Comparison of ENCODE assay signal across 13 mouse cellular contexts in genomic region chr3:58783602-58784218, GRCm38 (mm10). TPM values are rescaled to one million over a fixed set of nuclear protein-coding genes. Genes with fewer than 3 reads are reported as not detected.
DNase-seq lines count a peak whose midpoint lies in the region; ATAC-seq lines count a peak whose summit lies in the region.
"Had no signal": no experiment of that assay in that cellular context is flagged by ENCODE, and none has a peak within 500 bp of the region (broad histone marks: within the 10 kb centered on the region; RNA-seq: fewer than 3 reads in every experiment).

No protein-coding gene starts in this region.

- no peak for DNase-seq in embryonic facial prominence, embryonic 10.5 days (ENCODE audit: low spot score)
- no peak for DNase-seq in limb, embryonic 11.5 days (ENCODE audit: low spot score)
- no peak for DNase-seq in limb, embryonic 10.5 days (ENCODE audit: low spot score)
- DNase-seq in left cerebral cortex, postnatal 14 days (ENCODE audit: low spot score in 2 of 2) = no peak
- no peak for DNase-seq in left cerebral cortex, adult 9 months (ENCODE audit: low spot score in 2 of 2)
- DNase-seq: heart, adult 2 months had no signal

- H3K4me2 ChIP-seq in embryonic facial prominence, embryonic 12.5 days (replicated peaks) = no peak overlapping the region
- no peak overlapping the region for H3K4me2 ChIP-seq in limb, embryonic 11.5 days (ENCODE audit: low read depth, severe bottlenecking)
- no peak overlapping the region for H3K4me2 ChIP-seq in intestine, embryonic 16.5 days (ENCODE audit: low read depth, low read length)
- no peak overlapping the region for H3K4me2 ChIP-seq in midbrain, embryonic 15.5 days
- H3K4me2 ChIP-seq: limb, embryonic 12.5 days had no signal

- H3K4me3 ChIP-seq in embryonic facial prominence, embryonic 12.5 days = no peak overlapping the region
- H3K4me3 ChIP-seq in embryonic facial prominence, embryonic 10.5 days = no peak overlapping the region
- H3K4me3 ChIP-seq in limb, embryonic 11.5 days (ENCODE audit: low read depth, low read length) = no peak overlapping the region
- no peak overlapping the region for H3K4me3 ChIP-seq in limb, embryonic 10.5 days
- no peak overlapping the region for H3K4me3 ChIP-seq in intestine, embryonic 16.5 days (ENCODE audit: low read length)
- no peak overlapping the region for H3K4me3 ChIP-seq in midbrain, embryonic 15.5 days
- H3K4me3 ChIP-seq: heart, adult 2 months; limb, embryonic 12.5 days had no signal

- peak; percentile 52; the same call in 1 of the 2 replicates for ATAC-seq in embryonic facial prominence, embryonic 12.5 days (ENCODE audit: insufficient number of reproducible peaks, insufficient read depth, low FRiP score, low TSS enrichment)
- 0 out of 2 replicates have a peak, but pooled peaks have one; percentile 26 for ATAC-seq in limb, embryonic 11.5 days (ENCODE audit: insufficient number of reproducible peaks, low FRiP score, low TSS enrichment, low read depth)
- ATAC-seq in intestine, embryonic 16.5 days = 0 out of 2 replicates have a peak, but pooled peaks have one; percentile 26
- peak; percentile 55 for ATAC-seq in midbrain, embryonic 15.5 days (replicated peaks)
- ATAC-seq: Patski had no signal

- H3K9me3 ChIP-seq in embryonic facial prominence, embryonic 12.5 days = no peaks in the 10 kb centered on the region
- 0 out of 2 replicates have a peak, but pooled peaks cover 2% of the 10 kb centered on the region for H3K9me3 ChIP-seq in embryonic facial prominence, embryonic 10.5 days
- no peaks in the 10 kb centered on the region for H3K9me3 ChIP-seq in limb, embryonic 11.5 days (ENCODE audit: control insufficient read depth, low read length)
- H3K9me3 ChIP-seq in limb, embryonic 10.5 days (replicated peaks) = no peaks in the 10 kb centered on the region
- no peaks in the 10 kb centered on the region for H3K9me3 ChIP-seq in intestine, embryonic 16.5 days (ENCODE audit: control insufficient read depth, low read length)
- no peaks in the 10 kb centered on the region for H3K9me3 ChIP-seq in midbrain, embryonic 15.5 days

- no peaks in the 10 kb centered on the region for H3K27me3 ChIP-seq in embryonic facial prominence, embryonic 12.5 days
- H3K27me3 ChIP-seq in embryonic facial prominence, embryonic 10.5 days (replicated peaks; ENCODE audit: low read depth, poor library complexity, severe bottlenecking) = 0 out of 2 replicates have a peak, but pooled peaks cover 4% of the 10 kb centered on the region
- no peaks in the 10 kb centered on the region for H3K27me3 ChIP-seq in limb, embryonic 11.5 days (ENCODE audit: control insufficient read depth, insufficient read depth, low read length)
- H3K27me3 ChIP-seq in limb, embryonic 10.5 days (ENCODE audit: low read depth, poor library complexity, severe bottlenecking) = no peaks in the 10 kb centered on the region
- no peaks in the 10 kb centered on the region for H3K27me3 ChIP-seq in intestine, embryonic 16.5 days (replicated peaks; ENCODE audit: control insufficient read depth, insufficient read depth, low read length)
- H3K27me3 ChIP-seq in midbrain, embryonic 15.5 days (replicated peaks) = no peaks in the 10 kb centered on the region
- H3K27me3 ChIP-seq: limb, embryonic 12.5 days; Patski had no signal

- no peak overlapping the region for H3K27ac ChIP-seq in embryonic facial prominence, embryonic 12.5 days
- H3K27ac ChIP-seq in embryonic facial prominence, embryonic 10.5 days (replicated peaks) = no peak overlapping the region
- H3K27ac ChIP-seq in limb, embryonic 11.5 days (replicated peaks; ENCODE audit: low read depth, low read length) = no peak overlapping the region
- no peak overlapping the region for H3K27ac ChIP-seq in limb, embryonic 10.5 days
- H3K27ac ChIP-seq in intestine, embryonic 16.5 days (ENCODE audit: low read length) = no peak overlapping the region
- no peak overlapping the region for H3K27ac ChIP-seq in midbrain, embryonic 15.5 days
- H3K27ac ChIP-seq: heart, adult 2 months; limb, embryonic 12.5 days had no signal

- 44% methylated on average over 8 of the region's 8 CpGs for WGBS in embryonic facial prominence, embryonic 12.5 days
- WGBS in embryonic facial prominence, embryonic 10.5 days = 51% methylated on average over 8 of the region's 8 CpGs
- WGBS in limb, embryonic 11.5 days = 56% methylated on average over 8 of the region's 8 CpGs
- 57% methylated on average over 8 of the region's 8 CpGs for WGBS in limb, embryonic 10.5 days
- WGBS in intestine, embryonic 16.5 days = 56% methylated on average over 8 of the region's 8 CpGs
- WGBS in midbrain, embryonic 15.5 days = 55% methylated on average over 8 of the region's 8 CpGs

- no peak overlapping the region for H3K9ac ChIP-seq in embryonic facial prominence, embryonic 12.5 days
- no peak overlapping the region for H3K9ac ChIP-seq in limb, embryonic 11.5 days (ENCODE audit: low read length)
- H3K9ac ChIP-seq in intestine, embryonic 16.5 days (ENCODE audit: low read depth, low read length) = no peak overlapping the region
- no peak overlapping the region for H3K9ac ChIP-seq in midbrain, embryonic 15.5 days
- H3K9ac ChIP-seq: limb, embryonic 12.5 days had no signal

- no peaks in the 10 kb centered on the region for H3K36me3 ChIP-seq in embryonic facial prominence, embryonic 12.5 days
- no peaks in the 10 kb centered on the region for H3K36me3 ChIP-seq in embryonic facial prominence, embryonic 10.5 days (replicated peaks)
- no peaks in the 10 kb centered on the region for H3K36me3 ChIP-seq in limb, embryonic 11.5 days (ENCODE audit: control insufficient read depth, insufficient read depth, low read length)
- H3K36me3 ChIP-seq in limb, embryonic 10.5 days = no peaks in the 10 kb centered on the region
- no peaks in the 10 kb centered on the region for H3K36me3 ChIP-seq in intestine, embryonic 16.5 days (ENCODE audit: control insufficient read depth, insufficient read depth, low read length)
- no peaks in the 10 kb centered on the region for H3K36me3 ChIP-seq in midbrain, embryonic 15.5 days (replicated peaks)
- H3K36me3 ChIP-seq: limb, embryonic 12.5 days had no signal

- no peaks in the 10 kb centered on the region for H3K4me1 ChIP-seq in embryonic facial prominence, embryonic 12.5 days
- H3K4me1 ChIP-seq in embryonic facial prominence, embryonic 10.5 days = peaks cover 10% of the 10 kb centered on the region
- H3K4me1 ChIP-seq in limb, embryonic 11.5 days (ENCODE audit: control insufficient read depth, insufficient read depth, low read length) = no peaks in the 10 kb centered on the region
- H3K4me1 ChIP-seq in limb, embryonic 10.5 days = peaks cover 4% of the 10 kb centered on the region; the same call in 1 of the 2 replicates
- H3K4me1 ChIP-seq in intestine, embryonic 16.5 days (ENCODE audit: control insufficient read depth, insufficient read depth, low read length) = no peaks in the 10 kb centered on the region
- H3K4me1 ChIP-seq in midbrain, embryonic 15.5 days = no peaks in the 10 kb centered on the region

- intact Hi-C loops in left cerebral cortex, postnatal 14 days (cut with DNase I) = loop anchor here (2.0 to 5.0 kb wide), 2 partner anchors 56 to 129 kb away; no protein-coding TSS in a partner anchor

RNA-seq across cellular contexts. Expression of gene Mindy4b-ps, which starts 38.4 kb away (rescaled TPM):
- polyA plus RNA-seq in embryonic facial prominence, embryonic 12.5 days (2016; fragmentation: Nextera tagmentation; extraction: Ambion mirVana) = 0.29 TPM in 1 of 2 replicates, not detected in the other
- not detected in 2 replicates for polyA plus RNA-seq in embryonic facial prominence, embryonic 10.5 days (2016; fragmentation: Nextera tagmentation; extraction: Ambion mirVana)
- polyA plus RNA-seq in limb, embryonic 11.5 days (2014; fragmentation: Nextera tagmentation; extraction: Ambion mirVana) = 0.34 TPM in 1 of 2 replicates, not detected in the other
- polyA plus RNA-seq in limb, embryonic 10.5 days (2016; fragmentation: Nextera tagmentation; extraction: Ambion mirVana) = not detected in 2 replicates
- not detected in 2 replicates for polyA plus RNA-seq in intestine, embryonic 16.5 days (2015; fragmentation: Nextera tagmentation; extraction: Ambion mirVana)
- polyA plus RNA-seq in midbrain, embryonic 15.5 days (2015; fragmentation: Nextera tagmentation; extraction: Ambion mirVana) = 0.08 and 0.14 TPM in 2 replicates
- total RNA-seq in left cerebral cortex, postnatal 14 days (2021) = 1 to 10 TPM in 1 of 2 experiments, under 1 TPM in 1; 0.80 to 2.7 TPM
- total RNA-seq: adrenal gland, postnatal 4 days; megakaryocyte-erythroid progenitor cell, adult 5-6 weeks had no signal
- polyA plus RNA-seq: Patski had no signal
